Mouse (Mus musculus): ENCODE data around the gene Fgd6.

DNA sequence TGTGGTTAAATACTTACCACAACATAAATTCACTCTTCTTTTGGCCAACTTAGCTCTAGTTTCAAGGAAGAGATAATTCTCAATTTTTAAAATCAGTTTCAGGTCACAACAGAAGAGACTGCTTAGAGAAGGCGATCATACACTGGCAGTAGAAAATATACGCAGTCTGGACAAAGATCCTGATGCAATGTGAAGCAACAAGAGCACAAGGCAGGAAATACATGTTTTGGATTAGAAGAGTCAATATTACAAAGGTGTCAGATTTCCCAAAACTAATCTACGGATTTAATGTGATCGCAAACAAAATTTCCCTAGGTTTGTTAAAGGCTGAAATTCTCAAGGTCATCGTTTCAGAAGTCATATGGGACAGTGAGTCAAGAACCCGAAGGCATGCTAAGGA, 4.6 kb upstream of the Fgd6 start:
- TF ChIP-seq CTCF (IDR thresholded peaks at IDR 0.05; ENCODE audit: extremely low read depth, insufficient read length, insufficient replicate concordance, low read depth, low read length) = no peak
- no peak for TF ChIP-seq POLR2A (IDR thresholded peaks at IDR 0.05; ENCODE audit: low read depth, low read length)
